Mouse (Mus musculus) heart, embryonic 12.5 days (tissue): Measurements from ENCODE around the gene Ano6. TPM values are rescaled to one million over a fixed set of nuclear protein-coding genes. Genes with fewer than 3 reads are reported as not detected.

ENCODE experiments used
- ATAC-seq: fragments of 200-750 bp; cut with Nextera tagmentation; 2 replicates; pipeline ENCODE4 v1.8.0; 2017; ENCODE audit warnings: moderate TSS enrichment, moderate library complexity; ENCODE audit not compliant: insufficient number of reproducible peaks, low FRiP score
- H3K27ac ChIP-seq: fragments of 300-500 bp; sonication (generic); 2 replicates; pipeline ENCODE4 v1.5.1; 2016; ENCODE audit warnings: mild to moderate bottlenecking, moderate library complexity; ENCODE audit not compliant: poor library complexity, severe bottlenecking
- H3K27me3 ChIP-seq: fragments of 300-500 bp; sonication (generic); replicated peaks from 2 replicates; pipeline ENCODE4 v1.6.1; 2016; ENCODE audit warnings: mild to moderate bottlenecking, moderate library complexity
- H3K36me3 ChIP-seq: fragments of 300-500 bp; sonication (generic); 2 replicates; pipeline ENCODE4 v1.6.1; 2016; ENCODE audit warnings: mild to moderate bottlenecking, moderate library complexity
- H3K4me1 ChIP-seq: fragments of 300-500 bp; sonication (generic); replicated peaks from 2 replicates; pipeline ENCODE4 v1.6.1; 2016; ENCODE audit warnings: mild to moderate bottlenecking
- H3K4me2 ChIP-seq: fragments of 300-500 bp; sonication (generic); 2 replicates; pipeline ENCODE4 v1.6.1; 2016; ENCODE audit warnings: mild to moderate bottlenecking, moderate library complexity
- H3K4me3 ChIP-seq: fragments of 300-500 bp; sonication (generic); 2 replicates; pipeline ENCODE4 v1.5.1; 2016; ENCODE audit warnings: mild to moderate bottlenecking
- H3K9ac ChIP-seq: fragments of 300-500 bp; sonication (generic); 2 replicates; pipeline ENCODE4 v1.6.1; 2016; ENCODE audit warnings: mild to moderate bottlenecking, moderate library complexity
- H3K9me3 ChIP-seq: fragments of 300-500 bp; sonication (generic); replicated peaks from 2 replicates; pipeline ENCODE4 v1.6.1; 2016; ENCODE audit warnings: mild to moderate bottlenecking, moderate library complexity
- WGBS: fragments of 180-500 bp; shearing (Covaris S2); methylation state at CpG from one replicate; pipeline ENCODE4 v1.1.7; 2016; 5-methylcytosine and 5-hydroxymethylcytosine counted together
- polyA plus RNA-seq: library from polyadenylated mRNA; unstranded; fragments of >200 nt; fragmentation: Nextera tagmentation; extraction: Ambion mirVana; gene quantifications from 2 replicates; pipeline ENCODE4 v1.2.1, GENCODE M21; 2016

Ano6 gene
- polyA plus RNA-seq, 1 experiment from 2014 or later = 45.7 TPM

GRCm38 (mm10) chr15:95921072-95921471, 130.4 kb downstream of the Ano6 start:
- H3K27me3 ChIP-seq = no peaks in the 10 kb centered on the region
- no peak for ATAC-seq
- no peak overlapping the region for H3K27ac ChIP-seq
- no peak overlapping the region for H3K4me2 ChIP-seq
- H3K4me1 ChIP-seq = peaks cover 28% of the 10 kb centered on the region
- no peak overlapping the region for H3K4me3 ChIP-seq
- H3K9me3 ChIP-seq = no peaks in the 10 kb centered on the region
- WGBS = 78% methylated on average over 3 of the region's 3 CpGs
- no peak overlapping the region for H3K9ac ChIP-seq
- peaks cover 38% of the 10 kb centered on the region for H3K36me3 ChIP-seq

GRCm38 (mm10) chr15:95921639-95922038, 131.0 kb downstream of the Ano6 start:
- Histone ChIP-seq H3K4me3 (no peak overlapping the region), H3K4me1 (peaks cover 28% of the 10 kb centered on the region), H3K4me2 (no peak overlapping the region), H3K27ac (no peak overlapping the region), H3K36me3 (peaks cover 32% of the 10 kb centered on the region), H3K27me3 (no peaks in the 10 kb centered on the region), H3K9me3 (no peaks in the 10 kb centered on the region), H3K9ac (no peak overlapping the region)
- ATAC-seq = no peak
- WGBS = 80% methylated on average over 4 of the region's 4 CpGs

GRCm38 (mm10) chr15:95922558-95922957, 131.9 kb downstream of the Ano6 start:
- ATAC-seq = no peak
- no peaks in the 10 kb centered on the region for H3K27me3 ChIP-seq
- H3K9me3 ChIP-seq = no peaks in the 10 kb centered on the region
- peaks cover 32% of the 10 kb centered on the region for H3K36me3 ChIP-seq
- H3K4me1 ChIP-seq = peaks cover 28% of the 10 kb centered on the region
- no peak overlapping the region for H3K4me3 ChIP-seq
- H3K9ac ChIP-seq = no peak overlapping the region
- no peak overlapping the region for H3K4me2 ChIP-seq
- WGBS = 89% methylated on average over 6 of the region's 6 CpGs
- no peak overlapping the region for H3K27ac ChIP-seq

- peaks cover 21% of the 10 kb centered on the region for H3K4me1 ChIP-seq
- H3K27ac ChIP-seq = no peak overlapping the region
- 71% methylated on average over 8 of the region's 8 CpGs for WGBS
- H3K4me2 ChIP-seq = no peak overlapping the region
- 0 out of 2 replicates have a peak, but pooled peaks cover under 1% of the 10 kb centered on the region for H3K9me3 ChIP-seq
- no peak overlapping the region for H3K9ac ChIP-seq
- peaks cover 39% of the 10 kb centered on the region for H3K36me3 ChIP-seq
- ATAC-seq = no peak
- no peak overlapping the region for H3K4me3 ChIP-seq
- H3K27me3 ChIP-seq = no peaks in the 10 kb centered on the region
These were observed 134.8 kb downstream of the Ano6 start for GRCm38 (mm10) chr15:95925334-95925986.

GRCm38 (mm10) chr15:95929087-95929486, 138.4 kb downstream of the Ano6 start:
- Histone ChIP-seq H3K9ac (no peak overlapping the region), H3K36me3 (peaks cover 49% of the 10 kb centered on the region), H3K4me3 (no peak overlapping the region), H3K27ac (no peak overlapping the region), H3K9me3 (peaks cover 8% of the 10 kb centered on the region; the same call in 1 of the 2 replicates), H3K4me1 (peaks cover 16% of the 10 kb centered on the region), H3K27me3 (no peaks in the 10 kb centered on the region), H3K4me2 (no peak overlapping the region)
- no peak for ATAC-seq
- WGBS = 88% methylated on average over 6 of the region's 6 CpGs

GRCm38 (mm10) chr15:95931013-95931775, 140.6 kb downstream of the Ano6 start:
- H3K9me3 ChIP-seq = peaks cover 8% of the 10 kb centered on the region; the same call in 1 of the 2 replicates
- H3K27ac ChIP-seq = peak overlapping the region; percentile 37; the same call in 1 of the 2 replicates
- H3K36me3 ChIP-seq = peaks cover 49% of the 10 kb centered on the region
- no peaks in the 10 kb centered on the region for H3K27me3 ChIP-seq
- H3K4me3 ChIP-seq = no peak overlapping the region
- peak; percentile 47; the same call in 1 of the 2 replicates for ATAC-seq
- WGBS = 52% methylated on average over 16 of the region's 16 CpGs
- H3K4me2 ChIP-seq = no peak overlapping the region
- no peak overlapping the region for H3K9ac ChIP-seq
- peaks cover 11% of the 10 kb centered on the region for H3K4me1 ChIP-seq

GRCm38 (mm10) chr15:95932358-95932757, 141.7 kb downstream of the Ano6 start:
- Histone ChIP-seq H3K4me2 (no peak overlapping the region), H3K27ac (no peak overlapping the region), H3K4me3 (no peak overlapping the region), H3K9me3 (peaks cover 8% of the 10 kb centered on the region; the same call in 1 of the 2 replicates), H3K27me3 (no peaks in the 10 kb centered on the region), H3K4me1 (peaks cover 11% of the 10 kb centered on the region), H3K9ac (no peak overlapping the region), H3K36me3 (peaks cover 52% of the 10 kb centered on the region)
- ATAC-seq = no peak
- WGBS = 82% methylated on average over 5 of the region's 5 CpGs

- Histone ChIP-seq H3K9me3 (peaks cover 22% of the 10 kb centered on the region), H3K36me3 (peaks cover 48% of the 10 kb centered on the region), H3K27ac (no peak overlapping the region), H3K4me3 (no peak overlapping the region), H3K9ac (no peak overlapping the region), H3K4me1 (peaks cover 18% of the 10 kb centered on the region), H3K27me3 (no peaks in the 10 kb centered on the region), H3K4me2 (no peak overlapping the region)
- no peak for ATAC-seq
- 86% methylated on average over 11 of the region's 11 CpGs for WGBS
These were observed 144.5 kb downstream of the Ano6 start for GRCm38 (mm10) chr15:95935141-95935540.

- Histone ChIP-seq H3K36me3 (peaks cover 62% of the 10 kb centered on the region), H3K9ac (no peak overlapping the region), H3K4me1 (peaks cover 16% of the 10 kb centered on the region), H3K4me3 (no peak overlapping the region), H3K9me3 (peaks cover 14% of the 10 kb centered on the region), H3K4me2 (no peak overlapping the region), H3K27me3 (no peaks in the 10 kb centered on the region), H3K27ac (no peak overlapping the region)
- no peak for ATAC-seq
- WGBS = 56% methylated on average over 4 of the region's 4 CpGs
These were observed 152.8 kb downstream of the Ano6 start for GRCm38 (mm10) chr15:95943470-95943869.

GRCm38 (mm10) chr15:95944299-95944698, 153.7 kb downstream of the Ano6 start:
- Histone ChIP-seq H3K9me3 (peaks cover 5% of the 10 kb centered on the region), H3K4me2 (no peak overlapping the region), H3K4me3 (no peak overlapping the region), H3K27me3 (no peaks in the 10 kb centered on the region), H3K4me1 (peaks cover 14% of the 10 kb centered on the region; the same call in 1 of the 2 replicates), H3K27ac (no peak overlapping the region), H3K36me3 (peaks cover 62% of the 10 kb centered on the region), H3K9ac (no peak overlapping the region)
- WGBS = 84% methylated on average over 6 of the region's 6 CpGs
- no peak for ATAC-seq

- 64% methylated on average over 11 of the region's 11 CpGs for WGBS
- Histone ChIP-seq H3K9ac (no peak overlapping the region), H3K27me3 (no peaks in the 10 kb centered on the region), H3K4me2 (no peak overlapping the region), H3K27ac (no peak overlapping the region), H3K9me3 (no peaks in the 10 kb centered on the region), H3K36me3 (peaks cover 63% of the 10 kb centered on the region), H3K4me3 (no peak overlapping the region), H3K4me1 (peaks cover 14% of the 10 kb centered on the region)
- no peak for ATAC-seq
These were observed 155.5 kb downstream of the Ano6 start for GRCm38 (mm10) chr15:95945951-95946708.
